9 mouse cellular contexts compared by ENCODE assay signal in the genomic region with DNA sequence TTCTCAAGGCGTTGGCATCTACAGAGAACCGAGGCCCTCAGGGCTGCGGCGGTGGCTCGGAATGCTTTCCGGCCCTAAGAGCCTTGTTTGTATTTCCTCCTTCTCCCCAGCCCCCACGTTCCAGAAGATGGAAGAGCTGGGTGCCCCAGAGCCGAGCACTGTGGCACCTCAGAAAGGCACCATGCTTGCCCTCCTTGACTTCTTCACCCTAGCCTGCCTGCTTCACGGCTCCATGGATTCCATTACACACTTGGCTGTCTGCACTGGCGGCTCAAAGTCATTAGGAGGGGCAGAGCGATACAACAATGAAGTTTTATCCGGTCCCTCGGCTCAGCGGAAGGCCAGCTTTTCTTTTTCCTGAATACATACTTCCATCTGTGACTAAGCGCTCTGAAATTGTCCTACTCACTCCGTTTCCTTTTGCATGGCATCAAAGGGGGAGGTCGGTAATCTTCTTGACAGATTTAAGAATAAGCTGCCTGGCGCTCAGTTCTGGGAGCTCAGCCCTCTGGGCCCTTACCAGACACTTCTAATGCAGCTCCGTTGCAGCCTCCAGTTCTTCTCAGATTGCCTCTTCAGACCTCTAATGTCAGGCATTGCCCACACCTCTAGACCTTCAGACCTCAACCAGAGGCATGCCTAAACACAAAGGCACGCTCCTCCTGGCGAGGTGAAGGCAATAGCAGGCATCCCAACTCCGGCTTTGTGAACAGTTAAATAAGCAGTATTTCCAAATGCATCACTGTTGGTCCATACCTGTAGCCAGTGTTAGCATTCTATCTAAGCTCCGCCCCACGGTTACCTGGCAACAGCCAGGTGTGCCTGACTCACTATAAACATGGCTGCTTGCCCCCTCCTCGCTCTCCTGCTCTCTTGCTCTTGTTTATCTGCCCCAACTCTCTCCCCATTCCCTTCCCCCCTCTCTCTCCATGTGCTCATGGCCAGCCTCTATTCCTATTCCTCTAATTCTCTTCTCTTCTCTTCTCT.
A peak's percentile ranks its signal among the peaks of the same experiment; 100 is the strongest.
DNase-seq lines count a peak whose midpoint lies in the region; ATAC-seq and TF ChIP-seq lines count a peak whose summit lies in the region.
"Had no signal": no experiment of that assay in that cellular context is flagged by ENCODE, and none has a peak within 500 bp of the region (broad histone marks: within the 10 kb centered on the region; RNA-seq: fewer than 3 reads in every experiment).

No protein-coding gene starts in this region.

- no peaks in the 10 kb centered on the region for H3K4me1 ChIP-seq in heart, embryonic 12.5 days (replicated peaks)
- H3K4me1 ChIP-seq in hindbrain, embryonic 13.5 days (replicated peaks): peaks cover 17% of the 10 kb centered on the region

- H3K9me3 ChIP-seq in heart, embryonic 12.5 days (replicated peaks): peaks cover 11% of the 10 kb centered on the region
- no peaks in the 10 kb centered on the region for H3K9me3 ChIP-seq in hindbrain, embryonic 13.5 days

- H3K4me3 ChIP-seq in heart, embryonic 12.5 days: no peak overlapping the region
- H3K4me3 ChIP-seq in hindbrain, embryonic 13.5 days: no peak overlapping the region
- no peak overlapping the region for H3K4me3 ChIP-seq in myocyte

- no peaks in the 10 kb centered on the region for H3K27me3 ChIP-seq in heart, embryonic 12.5 days (replicated peaks)
- H3K27me3 ChIP-seq in hindbrain, embryonic 13.5 days: no peaks in the 10 kb centered on the region
- H3K27me3 ChIP-seq in myocyte (ENCODE audit: control insufficient read depth, insufficient read depth, insufficient read length): no peaks in the 10 kb centered on the region

- no peak for TF ChIP-seq POLR2A in myocyte (IDR thresholded peaks at IDR 0.05; ENCODE audit: insufficient read length, low read depth)

- no peak overlapping the region for H3ac ChIP-seq in myocyte (ENCODE audit: control insufficient read depth, insufficient read length)

- ATAC-seq in heart, embryonic 12.5 days (ENCODE audit: insufficient number of reproducible peaks, low FRiP score): peak; percentile 36; the same call in 1 of the 2 replicates
- peak; percentile 57; the same call in 1 of the 2 replicates for ATAC-seq in hindbrain, embryonic 13.5 days (ENCODE audit: low FRiP score)

- H3K4me2 ChIP-seq in heart, embryonic 12.5 days: 0 out of 2 replicates have a peak overlapping the region, but pooled peaks have one; percentile 11
- peak overlapping the region; percentile 23; the same call in 1 of the 2 replicates for H3K4me2 ChIP-seq in hindbrain, embryonic 13.5 days
- H3K4me2 ChIP-seq in myocyte (ENCODE audit: low read depth): peak overlapping the region; percentile 18

- WGBS in heart, embryonic 12.5 days: 73% methylated on average over 25 of the region's 25 CpGs
- 53% methylated on average over 25 of the region's 25 CpGs for WGBS in hindbrain, embryonic 13.5 days

- no peaks in the 10 kb centered on the region for H3K79me2 ChIP-seq in myocyte (ENCODE audit: control insufficient read depth, insufficient read depth)

- H3K27ac ChIP-seq in heart, embryonic 12.5 days (ENCODE audit: poor library complexity, severe bottlenecking): peak overlapping the region; percentile 60; the same call in 1 of the 2 replicates
- peak overlapping the region; percentile 80 for H3K27ac ChIP-seq in hindbrain, embryonic 13.5 days

- no peak overlapping the region for H3K9ac ChIP-seq in heart, embryonic 12.5 days
- H3K9ac ChIP-seq in hindbrain, embryonic 13.5 days: no peak overlapping the region

- DNase-seq in kidney, postnatal 10 days: peak; percentile 14
- DNase-seq in kidney, adult 11 months: no peak
- no peak for DNase-seq in cerebellum, adult 9-11 months
- no peak for DNase-seq in adrenal gland, postnatal 36 days
- DNase-seq: right cerebral cortex, postnatal 14 days; thymus, postnatal 36 days had no signal

- H3K36me3 ChIP-seq in heart, embryonic 12.5 days: no peaks in the 10 kb centered on the region
- H3K36me3 ChIP-seq in hindbrain, embryonic 13.5 days: no peaks in the 10 kb centered on the region
- H3K36me3 ChIP-seq in myocyte (ENCODE audit: control insufficient read depth, insufficient read depth): no peaks in the 10 kb centered on the region

TF ChIP-seq in myocyte, 11 proteins besides CTCF, POLR2A, EP300 and RAD21:
- TF ChIP-seq TCF3 (IDR thresholded peaks at IDR 0.05; ENCODE audit: insufficient read length, low read depth): no peak
- no peak for TF ChIP-seq REST (IDR thresholded peaks at IDR 0.05; ENCODE audit: insufficient read depth, insufficient read length)
